Mouse (Mus musculus): ENCODE measurements around the gene Tmem238.
A peak's percentile ranks its signal among the peaks of the same experiment; 100 is the strongest.

The Tmem238 gene

DNA sequence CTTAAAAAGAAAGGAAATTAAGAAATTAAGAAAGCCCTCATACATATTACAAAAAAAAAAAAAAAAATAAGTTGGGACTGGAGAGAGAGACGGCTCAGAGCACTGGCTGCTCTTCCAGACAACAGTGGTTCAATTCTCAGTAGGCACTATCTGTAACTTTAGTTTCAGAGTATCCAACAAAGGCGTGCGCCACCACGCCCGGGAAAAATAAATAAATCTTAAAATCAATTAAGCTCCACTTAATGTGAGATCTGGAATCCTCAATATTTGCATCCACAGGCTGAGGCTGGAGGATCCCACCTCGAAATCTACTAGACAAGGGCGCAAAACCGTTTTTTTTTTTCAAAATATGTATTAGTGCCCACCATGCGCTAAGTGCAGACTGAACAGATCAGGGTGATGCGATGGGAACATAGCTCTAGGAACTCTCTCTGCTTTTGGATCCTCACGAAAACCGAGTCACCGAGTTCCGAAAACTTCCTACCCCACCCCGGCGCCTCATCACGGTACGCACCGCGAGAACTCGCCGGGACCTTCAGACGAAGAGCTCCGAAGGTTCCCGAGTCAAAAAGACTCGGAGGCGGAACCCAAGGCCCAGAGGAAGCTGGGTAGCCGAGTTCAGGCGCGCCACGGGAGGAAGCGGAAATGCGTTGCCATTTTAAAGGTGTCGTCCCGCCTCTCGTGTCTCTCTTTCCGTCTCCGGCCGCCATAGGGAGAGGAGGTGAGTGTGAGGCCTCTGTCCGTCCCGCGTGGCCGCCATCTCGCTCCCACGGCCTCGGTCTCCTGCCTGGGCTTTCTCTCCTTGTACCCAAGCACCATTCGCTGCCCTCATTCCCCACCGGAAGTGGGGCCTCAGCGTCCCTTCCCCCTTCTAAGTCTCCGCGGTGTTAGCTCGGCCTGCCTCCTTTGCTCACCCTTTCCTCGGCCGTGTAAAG is 3.1 kb upstream of the Tmem238 start, which contains the start of gene Rpl28:
TSS of gene Rpl28 (plus strand) at position 597 of the 935 bp plus-strand sequence.
- DNase-seq (ENCODE audit: low read depth, low spot score): peak; percentile 98

GRCm38 (mm10) chr7:4788499-4789435 is 689 bp downstream of the Tmem238 start:
- DNase-seq (ENCODE audit: low read depth, low spot score): peak; percentile 27

GRCm38 (mm10) chr7:4783667-4784268 is 5.7 kb downstream of the Tmem238 start:
- DNase-seq (ENCODE audit: low read depth, low spot score): no peak

- no peak for DNase-seq (ENCODE audit: low read depth, low spot score)
These were observed 6.7 kb downstream of the Tmem238 start, which contains the start of the genes Il11 and Tmem190 for GRCm38 (mm10) chr7:4782759-4783158. Il11 (minus strand) TSS chr7:4782859. Tmem190 (plus strand) TSS chr7:4782937.

DNA sequence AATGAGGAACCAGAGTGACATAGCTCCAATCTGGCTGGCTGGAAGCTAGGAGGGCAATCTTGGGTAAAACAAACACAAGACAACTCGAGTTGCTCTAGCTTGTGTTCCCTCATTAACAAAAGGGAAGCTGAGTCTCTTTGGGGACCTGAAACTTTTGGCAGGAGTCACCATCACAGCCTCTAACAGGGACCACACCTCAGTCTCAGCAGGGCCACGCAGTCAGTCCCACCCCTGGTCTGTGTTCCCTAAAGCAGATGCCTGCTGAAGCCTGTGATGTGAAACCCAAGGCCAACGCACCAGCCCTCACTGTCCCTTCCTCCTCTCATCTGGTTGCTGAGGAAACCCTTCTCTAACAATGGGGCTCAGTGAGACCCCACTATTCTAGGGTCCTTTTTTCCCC is 7.3 kb downstream of the Tmem238 start:
- no peak for DNase-seq (ENCODE audit: low read depth, low spot score)

- DNase-seq (ENCODE audit: low read depth, low spot score): no peak
These were observed 9.5 kb downstream of the Tmem238 start for GRCm38 (mm10) chr7:4779921-4780320.

- DNase-seq (ENCODE audit: low read depth, low spot score): no peak
These were observed 11.4 kb downstream of the Tmem238 start for GRCm38 (mm10) chr7:4777851-4778637.

- peak; percentile 38 for DNase-seq (ENCODE audit: low read depth, low spot score)
These were observed 12.3 kb downstream of the Tmem238 start for GRCm38 (mm10) chr7:4776861-4777830.

DNA sequence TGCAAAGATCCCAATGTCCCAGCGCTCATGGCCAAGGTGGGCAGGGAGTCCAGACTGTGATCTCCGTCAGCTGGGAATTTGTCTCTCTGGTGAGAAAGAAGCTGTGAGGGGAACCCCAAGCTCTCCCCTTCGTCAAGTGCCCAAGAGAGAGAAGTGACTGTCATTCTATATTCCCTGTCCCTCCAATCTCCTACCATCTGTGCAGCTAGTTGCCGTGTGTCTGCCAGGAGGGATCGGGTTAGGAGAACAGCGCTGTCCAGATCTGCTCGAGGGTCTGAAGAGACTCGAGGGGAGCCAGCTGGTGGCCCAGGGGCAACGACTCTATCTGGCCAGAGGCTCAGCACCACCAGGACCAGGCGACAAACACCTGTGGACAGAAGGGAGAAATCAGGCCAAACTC is 13.3 kb downstream of the Tmem238 start:
- no peak for DNase-seq (ENCODE audit: low read depth, low spot score)

- no peak for DNase-seq (ENCODE audit: low read depth, low spot score)
These were observed 18.3 kb downstream of the Tmem238 start, which contains the start of gene Fam71e2 for GRCm38 (mm10) chr7:4771202-4771601. Fam71e2 (minus strand) TSS chr7:4771302.

- no peak for DNase-seq (ENCODE audit: low read depth, low spot score)
These were observed 24.3 kb downstream of the Tmem238 start for GRCm38 (mm10) chr7:4764946-4765710.

DNA sequence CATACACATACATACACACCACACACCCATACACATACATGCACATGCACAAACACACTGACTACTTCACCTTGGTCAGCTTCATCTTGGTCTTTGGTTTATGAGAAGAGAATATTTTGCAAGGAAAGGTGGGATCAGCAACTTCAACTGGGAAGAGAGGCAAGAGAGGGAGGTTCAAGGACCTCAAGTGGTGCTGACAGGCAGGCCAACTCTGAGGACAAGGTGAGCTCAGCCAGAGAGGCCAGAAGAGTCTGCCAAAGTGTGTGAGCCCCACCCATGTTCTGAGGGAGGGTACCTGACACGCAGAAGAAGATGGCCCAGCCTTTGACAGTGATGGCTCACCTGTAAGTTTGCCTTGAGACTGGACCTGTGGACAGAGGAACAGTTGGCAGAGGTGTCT is 29.8 kb downstream of the Tmem238 start:
- DNase-seq (ENCODE audit: low read depth, low spot score): no peak

DNA sequence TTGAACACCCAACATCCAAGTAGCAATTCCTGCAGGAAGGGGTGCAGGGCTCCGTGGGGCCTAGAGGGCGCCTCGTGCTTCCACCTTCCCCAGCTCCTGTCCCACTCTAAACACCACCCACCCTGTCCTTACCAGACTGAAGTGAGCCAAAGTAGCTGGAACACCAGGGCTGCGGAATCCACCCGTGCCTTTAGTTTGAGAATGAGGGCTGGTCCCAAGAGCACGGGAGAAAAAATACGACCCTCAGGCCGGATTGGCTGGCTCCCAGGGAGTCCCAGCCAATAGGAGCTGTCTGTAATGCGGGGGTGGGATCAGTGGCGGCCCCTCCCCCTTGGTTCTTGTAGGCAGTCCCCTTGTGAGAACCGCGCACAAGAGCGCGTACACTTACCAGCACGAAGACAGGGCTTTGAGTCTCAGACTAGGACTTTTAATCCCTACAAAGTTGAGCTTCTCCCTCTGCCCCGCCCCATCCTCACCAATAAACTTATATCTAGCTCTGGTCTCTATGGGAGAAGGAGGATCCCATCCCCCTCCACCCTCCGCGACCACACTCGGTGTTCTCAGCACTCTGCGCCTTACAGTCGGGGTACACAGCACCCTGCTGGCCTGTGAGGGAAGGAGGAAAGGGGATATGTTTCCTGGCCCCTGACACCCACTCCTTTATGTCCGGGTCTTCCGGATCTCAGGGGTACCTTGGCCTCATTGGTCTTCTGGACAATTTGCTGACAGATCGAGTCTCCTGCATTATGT is 36.5 kb downstream of the Tmem238 start, which contains the start of gene Cox6b2:
TSS of gene Cox6b2 (minus strand) at position 274 of the 750 bp plus-strand sequence.
- peak; percentile 25 for DNase-seq (ENCODE audit: low read depth, low spot score)

DNA sequence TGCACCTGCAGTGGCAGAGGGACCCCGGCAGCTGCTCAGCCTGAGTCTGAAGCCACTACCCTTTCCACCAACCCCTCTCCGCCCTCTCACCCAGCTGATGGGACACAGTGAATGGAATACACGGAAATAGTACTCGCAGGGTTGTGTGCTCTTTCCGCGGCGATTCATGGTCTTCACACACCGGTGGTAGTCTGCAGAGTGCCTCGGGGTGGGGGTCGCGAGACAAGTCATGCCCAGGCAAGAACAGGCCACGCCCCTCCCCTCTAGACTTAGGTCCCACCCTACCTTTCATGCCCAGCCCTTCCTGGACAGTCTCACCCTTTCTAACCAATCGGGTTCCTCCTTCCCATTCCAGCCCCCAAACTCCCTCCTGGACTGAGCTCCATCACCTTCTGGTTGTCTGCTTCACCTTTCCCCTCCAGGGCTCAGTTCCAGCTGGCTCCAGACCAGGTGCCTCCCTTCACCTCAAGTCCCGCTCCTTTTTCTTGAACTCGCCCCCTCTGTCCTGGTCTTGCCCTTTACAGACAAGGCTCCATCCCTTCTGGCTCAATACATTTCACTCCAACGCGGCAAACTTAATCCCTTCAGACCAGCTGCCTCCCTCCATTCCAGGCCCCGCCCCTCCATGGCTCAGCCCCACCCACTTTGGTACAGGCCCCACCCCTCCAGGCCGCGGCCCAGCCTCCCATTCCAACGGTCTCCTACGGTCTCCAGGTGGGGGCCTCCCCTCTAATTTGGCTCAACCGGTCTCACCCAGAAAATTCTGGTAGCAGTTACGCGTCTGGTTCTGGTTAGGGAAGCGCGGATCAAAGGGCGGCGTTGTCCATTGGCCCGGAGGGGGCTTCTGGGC is 37.3 kb downstream of the Tmem238 start:
- no peak for DNase-seq (ENCODE audit: low read depth, low spot score)

GRCm38 (mm10) chr7:4749169-4749568 is 40.3 kb downstream of the Tmem238 start:
- no peak for DNase-seq (ENCODE audit: low read depth, low spot score)

- no peak for DNase-seq (ENCODE audit: low read depth, low spot score)
These were observed 41.1 kb downstream of the Tmem238 start for GRCm38 (mm10) chr7:4748321-4748720.

Measured in skeletal muscle tissue, adult 2 months (tissue).